Mouse (Mus musculus) lung, postnatal 0 days (tissue): ENCODE data around the gene Exoc3l.

Source experiments
- CTCF ChIP-seq: IDR thresholded peaks from 2 replicates; pipeline ENCODE4 v1.5.1; 2016; ENCODE audit warnings: antibody characterized with exemption, mild to moderate bottlenecking
- EP300 ChIP-seq: IDR thresholded peaks from 2 replicates; pipeline ENCODE4 v1.6.1; 2016; ENCODE audit warnings: antibody characterized with exemption, mild to moderate bottlenecking, control low read depth

- TF ChIP-seq CTCF (no peak), EP300 (no peak)
These were observed 36.0 kb upstream of the Exoc3l start for GRCm38 (mm10) chr8:105331931-105332330.
